Mouse (Mus musculus): Measurements from ENCODE around the gene Nedd9. TPM values are rescaled to one million over a fixed set of nuclear protein-coding genes. Genes with fewer than 3 reads are reported as not detected.

The Nedd9 gene
- total RNA-seq, 2 experiments from 2014 or later, result 15.1 to 17.4 TPM

GRCm38 (mm10) chr13:41491981-41492702 is 5.0 kb upstream of the Nedd9 start:
- DNase-seq, result no peak

- no peak for DNase-seq
Observed at GRCm38 (mm10) chr13:41491522-41491921, 4.4 kb upstream of the Nedd9 start.

- DNase-seq, result no peak
Observed at GRCm38 (mm10) chr13:41490282-41490681, 3.1 kb upstream of the Nedd9 start.

GRCm38 (mm10) chr13:41489705-41490275 is 2.6 kb upstream of the Nedd9 start:
- no peak for DNase-seq

- DNase-seq, result no peak
Observed at GRCm38 (mm10) chr13:41487409-41487743, 214 bp upstream of the Nedd9 start.

- DNase-seq, result no peak
Observed at GRCm38 (mm10) chr13:41483966-41484365, 3.2 kb downstream of the Nedd9 start.

GRCm38 (mm10) chr13:41482408-41483011 is 4.7 kb downstream of the Nedd9 start:
- no peak for DNase-seq

- DNase-seq, result no peak
Observed at GRCm38 (mm10) chr13:41479737-41480435, 7.3 kb downstream of the Nedd9 start.

- no peak for DNase-seq
Observed at GRCm38 (mm10) chr13:41476216-41476615, 10.9 kb downstream of the Nedd9 start.

GRCm38 (mm10) chr13:41474365-41474764 is 12.8 kb downstream of the Nedd9 start:
- no peak for DNase-seq

- no peak for DNase-seq
Observed at GRCm38 (mm10) chr13:41473504-41473903, 13.7 kb downstream of the Nedd9 start.

GRCm38 (mm10) chr13:41472878-41473424 is 14.2 kb downstream of the Nedd9 start:
- no peak for DNase-seq

- DNase-seq, result no peak
Observed at GRCm38 (mm10) chr13:41468277-41468676, 18.9 kb downstream of the Nedd9 start.

GRCm38 (mm10) chr13:41467036-41467435 is 20.1 kb downstream of the Nedd9 start:
- no peak for DNase-seq

GRCm38 (mm10) chr13:41466616-41467015 is 20.5 kb downstream of the Nedd9 start:
- no peak for DNase-seq

GRCm38 (mm10) chr13:41466191-41466590 is 21.0 kb downstream of the Nedd9 start:
- no peak for DNase-seq

GRCm38 (mm10) chr13:41461418-41461817 is 25.7 kb downstream of the Nedd9 start:
- no peak for DNase-seq

- no peak for DNase-seq
Observed at GRCm38 (mm10) chr13:41459683-41460286, 27.4 kb downstream of the Nedd9 start.

GRCm38 (mm10) chr13:41458709-41459108 is 28.5 kb downstream of the Nedd9 start:
- no peak for DNase-seq

GRCm38 (mm10) chr13:41457798-41458390 is 29.3 kb downstream of the Nedd9 start:
- DNase-seq, result no peak

- no peak for DNase-seq
Observed at GRCm38 (mm10) chr13:41457030-41457797, 29.9 kb downstream of the Nedd9 start.
